Mouse (Mus musculus): ENCODE results near the gene Casp7. TPM values are rescaled to one million over a fixed set of nuclear protein-coding genes. Genes with fewer than 3 reads are reported as not detected.

The Casp7 gene
- polyA plus RNA-seq, 1 experiment from 2014 or later = 28.7 TPM

DNA sequence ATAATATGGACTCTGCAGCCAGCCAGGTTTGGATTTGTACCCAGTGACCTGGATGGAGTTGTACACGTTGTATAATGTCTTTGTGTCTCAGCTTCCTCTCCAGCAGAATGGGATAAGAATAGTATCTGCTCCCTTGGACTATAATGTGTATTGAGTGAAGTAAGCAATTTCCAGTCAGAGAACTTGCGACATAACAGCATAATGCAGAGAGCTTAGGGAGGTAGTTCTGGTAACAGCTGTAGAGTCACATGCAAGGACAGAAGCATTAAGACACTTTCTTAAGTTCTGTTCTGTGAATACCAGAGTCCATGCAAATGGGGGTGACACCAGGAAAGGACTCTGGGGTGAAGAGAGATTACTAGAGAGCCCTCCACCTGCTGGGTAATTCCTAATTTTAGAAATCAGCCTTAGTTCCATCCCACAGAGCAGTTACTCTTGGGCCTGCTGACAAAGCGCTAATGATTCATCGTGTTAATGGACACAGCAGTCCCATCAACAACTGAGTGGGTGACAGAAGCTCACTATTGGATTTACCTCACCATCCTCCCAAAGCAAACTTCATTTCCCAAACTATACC is 9.1 kb upstream of the Casp7 start:
- no peaks in the 10 kb centered on the region for H3K9me3 ChIP-seq
- H3K27ac ChIP-seq = no peak overlapping the region
- H3K9ac ChIP-seq = no peak overlapping the region
- ATAC-seq (ENCODE audit: insufficient read depth, low FRiP score, low read depth) = no peak
- H3K27me3 ChIP-seq (replicated peaks) = no peaks in the 10 kb centered on the region
- H3K36me3 ChIP-seq = no peaks in the 10 kb centered on the region
- no peak overlapping the region for H3K4me3 ChIP-seq (replicated peaks)
- H3K4me2 ChIP-seq = no peak overlapping the region
- 75% methylated on average over 4 of the region's 4 CpGs for WGBS
- H3K4me1 ChIP-seq = no peaks in the 10 kb centered on the region

DNA sequence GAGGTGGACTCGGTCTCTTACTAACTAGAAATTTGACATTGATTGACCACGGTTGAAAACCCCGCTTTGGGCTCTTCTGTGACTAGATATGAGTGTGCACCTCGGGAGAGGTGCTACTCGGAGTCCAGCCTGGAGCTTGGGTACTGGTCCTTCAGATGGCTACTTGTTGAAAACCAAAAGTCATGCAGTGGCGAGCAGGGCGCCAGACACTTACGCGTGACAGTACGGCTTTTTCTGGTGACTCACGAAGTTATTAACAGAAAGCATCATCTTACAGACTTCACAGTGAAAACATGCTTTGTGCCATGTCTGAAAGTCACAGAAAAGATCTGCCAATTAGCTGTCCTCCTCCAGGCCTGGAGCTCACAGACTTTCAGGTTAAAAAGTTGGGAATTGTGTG is 7.8 kb upstream of the Casp7 start:
- H3K4me3 ChIP-seq (replicated peaks) = no peak overlapping the region
- no peaks in the 10 kb centered on the region for H3K9me3 ChIP-seq
- no peaks in the 10 kb centered on the region for H3K27me3 ChIP-seq (replicated peaks)
- 0 out of 2 replicates have a peak, but pooled peaks cover 4% of the 10 kb centered on the region for H3K4me1 ChIP-seq
- H3K27ac ChIP-seq = no peak overlapping the region
- 88% methylated on average over 11 of the region's 11 CpGs for WGBS
- ATAC-seq (ENCODE audit: insufficient read depth, low FRiP score, low read depth) = no peak
- H3K9ac ChIP-seq = no peak overlapping the region
- H3K36me3 ChIP-seq = no peaks in the 10 kb centered on the region
- no peak overlapping the region for H3K4me2 ChIP-seq

DNA sequence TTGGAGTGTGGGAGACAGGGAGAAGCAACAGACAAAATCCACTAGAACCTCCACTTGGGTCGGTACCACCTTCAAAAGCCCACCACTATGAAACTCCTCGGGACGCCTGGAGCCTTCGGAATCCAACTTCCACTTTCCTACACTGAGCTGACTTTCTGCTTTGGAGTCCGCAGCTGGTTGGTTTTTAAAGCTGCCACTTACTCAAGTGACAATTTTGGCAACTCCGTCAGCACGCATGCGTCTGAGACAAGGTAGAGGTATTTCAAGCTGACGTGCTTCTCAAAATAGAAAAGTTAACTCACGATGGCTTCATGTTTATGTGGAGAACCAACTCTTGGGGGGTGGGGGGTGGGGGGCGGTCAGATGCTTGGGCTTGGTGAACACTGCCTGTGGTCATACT is 7.0 kb upstream of the Casp7 start, which contains the start of gene Nrap:
Nrap (minus strand) TSS at position 159 of the 400 bp plus-strand sequence.
- Histone ChIP-seq H3K27me3 (replicated peaks) (no peaks in the 10 kb centered on the region), H3K4me2 (no peak within 1 kb of the TSS), H3K4me3 (replicated peaks) (no peak within 1 kb of the TSS), H3K36me3 (no peaks in the 10 kb centered on the region), H3K4me1 (0 out of 2 replicates have a peak, but pooled peaks cover 4% of the 10 kb centered on the region), H3K9me3 (no peaks in the 10 kb centered on the region), H3K27ac (no peak within 1 kb of the TSS), H3K9ac (no peak within 1 kb of the TSS)
- WGBS = 85% methylated on average over 11 of the region's 11 CpGs
- ATAC-seq (ENCODE audit: insufficient read depth, low FRiP score, low read depth) = no peak

DNA sequence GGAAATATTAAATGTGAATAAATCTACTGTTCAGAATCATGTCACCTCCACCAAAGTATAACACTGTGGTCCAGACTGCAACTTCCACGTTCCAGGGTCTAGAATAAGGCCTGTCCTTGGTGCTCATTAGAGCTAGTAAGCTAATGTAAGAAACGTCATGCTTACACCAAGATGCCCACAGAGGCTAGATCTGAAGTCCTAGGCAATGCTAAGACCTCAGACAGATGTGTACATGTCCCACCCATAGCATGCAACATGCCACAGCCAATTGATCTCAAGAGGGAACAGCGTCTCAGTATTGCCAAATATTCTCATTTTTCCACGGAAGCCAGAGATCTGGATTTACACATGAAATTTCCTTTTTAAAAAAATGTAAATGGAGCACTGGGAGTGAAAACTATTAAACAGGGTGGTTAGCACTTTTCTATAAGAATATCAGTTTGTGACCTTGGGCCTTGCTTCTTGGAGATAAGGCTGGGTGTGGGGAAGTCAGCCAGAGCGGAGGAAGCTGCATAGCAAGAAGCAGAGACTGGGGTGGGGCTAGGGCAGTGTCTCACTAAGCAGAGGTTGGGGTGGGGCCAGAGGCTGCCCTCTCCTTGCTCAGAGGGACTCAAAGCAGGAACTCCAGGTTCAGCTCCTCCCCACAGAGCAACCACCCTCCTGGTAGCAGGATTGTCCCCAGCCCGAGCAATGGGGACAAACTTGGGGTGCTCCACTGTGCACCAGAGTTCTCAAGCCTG is 5.5 kb upstream of the Casp7 start:
- ATAC-seq (ENCODE audit: insufficient read depth, low FRiP score, low read depth) = peak; percentile 98

DNA sequence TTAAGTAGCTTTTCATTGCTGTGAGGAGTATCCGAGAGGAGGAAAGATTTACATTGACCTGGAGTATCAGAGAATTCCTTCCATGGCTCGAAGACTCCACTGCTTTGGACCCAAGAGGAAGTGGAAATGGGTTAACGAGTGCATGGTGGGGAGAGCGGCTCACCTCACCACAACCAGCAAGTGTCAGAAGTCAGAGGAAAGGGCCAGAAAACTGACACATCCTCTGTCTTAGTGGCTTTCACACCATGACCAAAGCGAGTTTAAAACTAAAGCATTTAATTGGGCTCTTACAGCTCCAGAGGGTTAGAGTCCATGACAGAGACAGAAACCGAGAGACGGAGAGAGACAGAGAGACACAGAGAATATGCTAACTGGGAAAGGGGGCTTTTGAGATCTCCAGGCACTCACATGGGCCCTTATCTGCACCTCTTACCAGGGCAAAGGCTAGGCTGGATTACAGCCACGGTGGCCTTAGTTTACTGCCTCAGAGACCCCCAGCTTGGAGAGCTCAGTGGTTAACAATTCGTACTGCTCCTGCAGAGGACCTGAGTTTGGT is 3.5 kb upstream of the Casp7 start:
- Histone ChIP-seq H3K4me1 (peaks cover 13% of the 10 kb centered on the region), H3K27ac (no peak overlapping the region), H3K4me3 (replicated peaks) (no peak overlapping the region), H3K9me3 (no peaks in the 10 kb centered on the region), H3K36me3 (no peaks in the 10 kb centered on the region), H3K4me2 (no peak overlapping the region), H3K9ac (no peak overlapping the region), H3K27me3 (replicated peaks) (peaks cover 3% of the 10 kb centered on the region; the same call in 1 of the 2 replicates)
- no peak for ATAC-seq (ENCODE audit: insufficient read depth, low FRiP score, low read depth)
- WGBS = 76% methylated on average over 9 of the region's 9 CpGs

More for the DNA sequence above, 5.5 kb upstream of the Casp7 start:
- 62% methylated on average over 6 of the region's 6 CpGs for WGBS
- H3K27ac ChIP-seq = peak overlapping the region; percentile 41; the same call in 1 of the 2 replicates
- no peak overlapping the region for H3K4me2 ChIP-seq
- H3K27me3 ChIP-seq (replicated peaks) = peaks cover 3% of the 10 kb centered on the region; the same call in 1 of the 2 replicates
- no peak overlapping the region for H3K4me3 ChIP-seq (replicated peaks)
- H3K9ac ChIP-seq = no peak overlapping the region
- H3K36me3 ChIP-seq = no peaks in the 10 kb centered on the region
- H3K9me3 ChIP-seq = no peaks in the 10 kb centered on the region
- 0 out of 2 replicates have a peak, but pooled peaks cover 4% of the 10 kb centered on the region for H3K4me1 ChIP-seq

DNA sequence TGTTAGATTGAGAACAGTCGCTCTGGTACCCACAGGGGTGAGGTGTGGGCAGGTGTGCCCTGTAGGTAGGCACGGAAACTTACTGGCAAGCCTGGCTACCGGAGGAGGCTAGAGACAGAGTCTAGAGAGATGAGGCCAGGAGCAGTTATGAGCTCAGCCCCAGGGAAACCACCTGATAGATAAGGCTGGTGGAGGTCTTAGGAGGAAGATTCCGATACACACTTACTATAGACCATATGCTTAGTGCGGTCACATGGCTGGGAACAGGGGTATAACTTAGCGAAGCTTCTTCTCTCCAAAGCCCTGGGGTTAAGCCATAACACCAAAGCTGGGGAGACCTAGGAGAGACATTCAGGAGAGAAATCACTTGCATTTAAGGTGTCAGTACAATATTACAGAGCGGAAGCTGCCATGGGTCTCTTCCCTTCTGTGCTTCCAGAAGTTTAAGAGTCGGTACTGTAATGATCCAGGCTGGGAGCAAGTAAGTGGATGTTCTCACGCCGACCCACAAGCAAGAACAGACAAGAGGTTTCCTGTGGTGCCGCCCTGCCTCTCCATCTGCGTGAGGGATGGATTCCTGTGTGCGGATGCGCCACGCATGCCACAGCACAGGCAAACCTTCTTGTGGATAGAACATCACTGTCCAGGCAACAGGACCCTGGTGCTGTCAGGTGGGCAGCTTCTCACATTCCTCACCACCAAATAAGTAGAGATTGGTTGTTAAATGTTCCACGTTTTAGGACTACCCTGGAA is 1.6 kb upstream of the Casp7 start:
- Histone ChIP-seq H3K9me3 (no peaks in the 10 kb centered on the region), H3K4me3 (replicated peaks) (no peak overlapping the region), H3K9ac (no peak overlapping the region), H3K4me2 (no peak overlapping the region), H3K27ac (no peak overlapping the region), H3K27me3 (replicated peaks) (peaks cover 3% of the 10 kb centered on the region; the same call in 1 of the 2 replicates), H3K4me1 (peaks cover 18% of the 10 kb centered on the region), H3K36me3 (no peaks in the 10 kb centered on the region)
- no peak for ATAC-seq (ENCODE audit: insufficient read depth, low FRiP score, low read depth)
- 82% methylated on average over 16 of the region's 16 CpGs for WGBS

DNA sequence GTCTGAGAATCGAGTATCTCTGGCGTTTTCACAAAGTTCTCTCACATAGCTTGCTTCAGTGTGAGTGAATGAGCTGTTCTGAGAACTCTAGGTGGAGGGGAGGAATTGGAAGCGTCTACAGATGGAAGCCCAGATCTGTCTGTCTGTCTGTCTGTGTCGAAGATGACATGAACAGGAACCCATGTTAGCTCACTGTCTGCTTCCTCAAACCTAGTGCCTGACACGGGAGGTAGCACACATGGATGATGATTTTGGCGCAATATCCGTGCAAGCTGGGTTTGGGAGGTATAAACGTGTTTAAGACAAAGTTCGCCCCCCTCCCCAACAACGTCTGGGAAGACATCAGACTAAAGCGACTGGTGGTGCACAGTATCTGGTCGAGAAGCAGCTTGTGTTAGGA is 702 bp upstream of the Casp7 start:
- no peak for ATAC-seq (ENCODE audit: insufficient read depth, low FRiP score, low read depth)

DNA sequence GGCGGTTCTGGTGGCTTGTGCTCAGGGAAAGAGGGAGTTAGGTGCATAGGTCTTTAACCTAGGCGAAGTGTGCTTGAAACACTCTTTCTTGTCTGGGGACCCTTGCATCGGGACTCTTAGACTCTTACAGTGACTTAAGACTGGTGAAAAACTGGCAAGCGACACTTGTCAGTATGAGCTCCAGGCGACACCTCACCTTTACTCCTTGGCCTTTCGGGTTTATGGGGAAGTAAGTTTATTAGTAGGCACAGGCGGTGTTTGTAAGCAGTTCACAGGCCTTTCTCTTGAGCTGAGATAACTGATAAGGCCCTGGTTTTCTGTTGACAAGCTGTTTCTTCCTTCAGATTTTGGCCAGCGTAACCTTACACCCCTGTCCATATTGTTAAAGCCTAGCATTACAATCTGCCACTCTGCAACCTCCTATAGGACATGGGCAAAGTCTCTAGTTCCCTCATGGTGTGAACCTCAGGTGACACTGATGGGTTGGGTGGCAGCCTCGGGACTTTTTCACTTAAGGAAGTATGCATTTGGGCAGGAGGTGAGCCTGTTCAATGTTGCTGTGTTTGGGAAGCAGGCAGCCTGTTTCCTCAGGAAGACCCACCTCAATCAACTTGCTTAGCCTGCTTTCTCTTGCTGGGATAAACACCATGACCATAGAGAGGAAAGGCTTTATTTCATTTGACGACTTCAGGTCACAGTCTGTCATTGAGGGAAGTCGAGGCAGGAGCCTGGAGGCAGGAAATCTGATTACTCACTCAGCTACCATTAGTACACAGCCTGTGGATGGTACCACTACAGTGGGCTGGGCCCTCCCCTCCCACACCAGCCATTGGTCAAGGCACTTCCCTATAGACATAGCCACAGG is 966 bp downstream of the Casp7 start:
- peaks cover 18% of the 10 kb centered on the region for H3K4me1 ChIP-seq
- H3K27me3 ChIP-seq (replicated peaks) = peaks cover 3% of the 10 kb centered on the region; the same call in 1 of the 2 replicates
- no peaks in the 10 kb centered on the region for H3K36me3 ChIP-seq
- ATAC-seq (ENCODE audit: insufficient read depth, low FRiP score, low read depth) = no peak
- peak overlapping the region; percentile 68 for H3K9ac ChIP-seq
- 43% methylated on average over 11 of the region's 11 CpGs for WGBS
- H3K9me3 ChIP-seq = no peaks in the 10 kb centered on the region
- H3K27ac ChIP-seq = peak overlapping the region; percentile 81
- peak overlapping the region; percentile 62 for H3K4me3 ChIP-seq (replicated peaks)
- peak overlapping the region; percentile 85 for H3K4me2 ChIP-seq

More for the DNA sequence above, 702 bp upstream of the Casp7 start:
- H3K27me3 ChIP-seq (replicated peaks) = peaks cover 3% of the 10 kb centered on the region; the same call in 1 of the 2 replicates
- peak overlapping the region; percentile 62 for H3K4me3 ChIP-seq (replicated peaks)
- no peaks in the 10 kb centered on the region for H3K36me3 ChIP-seq
- H3K4me1 ChIP-seq = peaks cover 18% of the 10 kb centered on the region
- 0 out of 2 replicates have a peak overlapping the region, but pooled peaks have one; percentile 68 for H3K9ac ChIP-seq
- H3K9me3 ChIP-seq = no peaks in the 10 kb centered on the region
- WGBS = 36% methylated on average over 12 of the region's 12 CpGs
- 0 out of 2 replicates have a peak overlapping the region, but pooled peaks have one; percentile 81 for H3K27ac ChIP-seq
- H3K4me2 ChIP-seq = peak overlapping the region; percentile 85

DNA sequence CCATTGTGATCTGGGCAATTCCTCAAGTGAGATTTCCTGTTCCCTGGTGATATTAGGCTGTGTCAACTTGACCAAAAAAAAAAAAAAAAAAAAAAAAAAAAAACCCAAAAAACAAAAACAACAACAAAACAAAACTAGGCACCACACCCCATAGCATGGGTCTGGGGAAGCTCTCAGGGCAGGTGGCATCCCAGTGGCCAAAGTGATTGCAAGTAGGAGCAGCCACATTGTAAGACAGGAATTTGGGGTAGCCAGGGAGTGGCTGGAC is 1.5 kb downstream of the Casp7 start:
- no peak for ATAC-seq (ENCODE audit: insufficient read depth, low FRiP score, low read depth)
- Histone ChIP-seq H3K27ac (no peak overlapping the region), H3K36me3 (no peaks in the 10 kb centered on the region), H3K9me3 (no peaks in the 10 kb centered on the region), H3K4me1 (peaks cover 17% of the 10 kb centered on the region), H3K9ac (no peak overlapping the region), H3K27me3 (replicated peaks) (peaks cover 3% of the 10 kb centered on the region; the same call in 1 of the 2 replicates), H3K4me3 (replicated peaks) (no peak overlapping the region), H3K4me2 (no peak overlapping the region)

DNA sequence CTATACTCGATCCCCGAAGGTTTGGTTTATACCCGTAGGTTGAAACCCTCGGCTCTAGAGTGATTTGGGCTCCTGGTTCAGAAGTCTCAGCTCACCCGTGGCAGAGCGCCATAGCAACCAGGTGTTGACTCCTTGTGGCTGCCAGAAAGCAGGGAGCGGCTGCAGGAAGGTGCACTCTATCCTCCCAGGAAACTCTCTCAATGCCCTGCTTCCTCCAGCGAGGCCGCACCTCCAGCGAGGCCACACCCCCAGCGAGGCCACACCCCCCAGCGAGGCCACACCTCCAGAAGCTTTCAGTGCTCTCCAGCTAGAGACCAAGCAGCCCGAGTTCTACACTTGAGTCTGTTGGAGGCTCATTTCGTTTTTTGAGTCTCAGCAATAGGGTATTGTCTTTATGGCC is 3.3 kb downstream of the Casp7 start:
- 40% methylated on average over 14 of the region's 14 CpGs for WGBS
- Histone ChIP-seq H3K27ac (no peak overlapping the region), H3K4me2 (no peak overlapping the region), H3K9me3 (no peaks in the 10 kb centered on the region), H3K27me3 (replicated peaks) (peaks cover 3% of the 10 kb centered on the region; the same call in 1 of the 2 replicates), H3K36me3 (no peaks in the 10 kb centered on the region; the same call in 1 of the 2 replicates), H3K4me3 (replicated peaks) (no peak overlapping the region), H3K9ac (no peak overlapping the region), H3K4me1 (peaks cover 14% of the 10 kb centered on the region)
- ATAC-seq (ENCODE audit: insufficient read depth, low FRiP score, low read depth) = peak; percentile 53; the same call in 1 of the 2 replicates

DNA sequence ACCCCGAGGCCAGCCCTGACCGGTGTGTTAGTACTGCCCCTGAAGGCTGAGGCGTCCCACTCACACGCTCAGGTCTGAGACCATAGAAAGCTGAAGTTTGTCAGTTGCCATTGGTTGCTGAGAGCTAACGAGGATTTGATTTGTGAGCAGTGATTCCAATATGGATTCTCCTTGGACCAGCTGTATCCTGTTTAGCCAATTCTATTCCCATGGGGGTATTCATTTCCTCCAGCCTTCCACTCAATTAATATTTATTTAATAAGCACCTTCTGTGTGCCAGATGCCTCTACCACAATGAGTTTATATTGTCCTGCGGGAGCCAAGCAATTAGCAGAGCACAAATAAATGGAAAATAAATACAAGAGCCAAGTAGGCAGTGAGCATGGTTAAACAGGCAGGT is 4.9 kb downstream of the Casp7 start:
- no peaks in the 10 kb centered on the region for H3K27me3 ChIP-seq (replicated peaks)
- no peak overlapping the region for H3K27ac ChIP-seq
- WGBS = 83% methylated on average over 6 of the region's 6 CpGs
- H3K4me1 ChIP-seq = peaks cover 14% of the 10 kb centered on the region
- no peaks in the 10 kb centered on the region for H3K9me3 ChIP-seq
- no peaks in the 10 kb centered on the region; the same call in 1 of the 2 replicates for H3K36me3 ChIP-seq
- no peak overlapping the region for H3K4me2 ChIP-seq
- no peak overlapping the region for H3K9ac ChIP-seq
- no peak overlapping the region for H3K4me3 ChIP-seq (replicated peaks)
- no peak for ATAC-seq (ENCODE audit: insufficient read depth, low FRiP score, low read depth)
